Mouse (Mus musculus): ENCODE data around the gene Hoxc12. TPM values are rescaled to one million over a fixed set of nuclear protein-coding genes. Genes with fewer than 3 reads are reported as not detected.

Gene Hoxc12
- total RNA-seq, 2 experiments from 2014 or later, result not detected

DNA sequence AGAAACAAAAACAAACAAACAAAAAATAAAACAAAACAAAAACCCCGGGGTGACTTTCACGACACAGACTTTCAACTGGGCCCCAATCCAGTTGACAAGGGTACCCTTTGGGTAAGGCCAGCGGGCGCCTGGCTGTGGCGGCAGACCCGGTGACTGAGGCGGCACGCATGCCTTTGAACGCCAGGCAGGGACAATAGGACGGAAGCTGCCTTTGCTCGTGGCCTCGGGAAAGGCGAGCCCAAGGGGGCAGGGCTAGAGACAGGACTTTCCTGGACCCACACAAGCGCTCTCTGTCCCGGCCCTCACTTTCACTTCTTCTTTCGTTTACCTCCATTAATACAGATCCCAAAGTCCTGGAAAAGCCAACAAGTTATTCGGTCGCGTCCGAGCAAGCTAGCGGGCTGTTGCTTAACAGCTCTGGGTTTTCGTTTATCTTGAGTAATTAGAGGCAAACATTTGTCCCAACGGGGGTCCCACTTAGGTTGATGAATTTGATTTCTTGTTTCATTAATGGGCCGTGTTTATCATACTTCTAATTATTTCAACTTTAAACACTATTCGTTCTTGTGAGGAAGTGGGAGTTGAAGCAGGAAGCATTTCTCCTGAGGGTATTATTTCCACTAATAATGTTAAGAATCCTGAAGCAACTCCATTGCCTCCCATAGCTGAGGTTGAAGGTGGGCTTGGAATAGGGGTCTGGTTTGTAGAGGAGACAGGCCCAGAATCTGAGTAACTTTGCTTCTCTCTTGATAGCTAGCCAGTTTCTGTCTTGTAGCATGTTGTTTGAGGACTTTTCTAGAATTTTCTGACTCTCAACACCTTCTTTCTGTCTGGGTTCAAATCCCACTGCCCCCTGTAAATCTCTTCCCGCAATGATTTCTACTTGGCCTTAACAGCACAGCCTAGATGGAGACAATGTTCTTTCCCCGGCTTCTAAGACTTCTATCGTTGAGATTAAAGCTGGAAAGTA is 27.4 kb downstream of the Hoxc12 start:
- no peak for DNase-seq (ENCODE audit: low spot score in 2 of 2)

DNA sequence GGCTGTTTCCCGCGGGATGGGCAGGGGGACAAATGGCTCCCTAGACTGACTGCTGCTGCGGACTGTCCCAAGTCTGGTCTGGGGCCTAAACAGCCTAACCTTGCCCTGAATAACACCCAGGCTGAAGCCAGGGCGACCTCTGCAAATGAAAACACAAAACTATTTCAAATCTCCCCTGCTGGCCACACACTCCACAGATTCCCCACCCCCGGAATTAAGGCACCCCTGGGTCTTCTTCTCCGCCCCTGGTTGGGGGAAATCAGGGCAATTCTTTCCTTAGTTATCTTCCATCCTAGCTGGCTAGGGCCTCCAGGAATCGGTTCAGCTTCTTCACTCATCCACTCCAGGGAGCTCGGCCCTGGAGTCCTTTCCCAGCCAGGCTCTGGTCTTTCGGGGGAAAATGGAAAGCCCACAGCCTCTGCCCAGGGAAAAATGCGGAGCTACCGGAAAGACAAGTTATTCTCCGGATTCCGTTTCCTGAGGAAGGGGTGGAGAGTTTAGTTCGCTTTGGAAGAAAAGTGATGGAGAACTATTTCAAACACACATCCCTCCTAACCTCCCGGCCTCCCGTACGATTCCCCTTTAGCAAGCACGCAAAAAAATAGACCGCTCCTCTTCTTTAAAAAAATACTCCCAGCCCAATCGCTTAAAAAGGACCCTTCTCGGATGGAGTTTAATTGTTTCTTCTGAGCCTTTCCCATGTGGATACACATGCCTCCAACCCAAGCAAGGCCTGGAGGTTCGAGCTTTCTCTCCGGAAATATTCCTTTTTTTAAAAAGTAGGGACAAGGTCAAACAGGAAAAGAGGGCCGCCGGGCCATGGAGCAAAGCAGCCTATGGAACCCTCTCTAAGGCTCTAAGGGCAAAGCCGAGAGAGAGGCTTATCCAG is 28.7 kb downstream of the Hoxc12 start:
- no peak for DNase-seq (ENCODE audit: low spot score in 2 of 2)

DNA sequence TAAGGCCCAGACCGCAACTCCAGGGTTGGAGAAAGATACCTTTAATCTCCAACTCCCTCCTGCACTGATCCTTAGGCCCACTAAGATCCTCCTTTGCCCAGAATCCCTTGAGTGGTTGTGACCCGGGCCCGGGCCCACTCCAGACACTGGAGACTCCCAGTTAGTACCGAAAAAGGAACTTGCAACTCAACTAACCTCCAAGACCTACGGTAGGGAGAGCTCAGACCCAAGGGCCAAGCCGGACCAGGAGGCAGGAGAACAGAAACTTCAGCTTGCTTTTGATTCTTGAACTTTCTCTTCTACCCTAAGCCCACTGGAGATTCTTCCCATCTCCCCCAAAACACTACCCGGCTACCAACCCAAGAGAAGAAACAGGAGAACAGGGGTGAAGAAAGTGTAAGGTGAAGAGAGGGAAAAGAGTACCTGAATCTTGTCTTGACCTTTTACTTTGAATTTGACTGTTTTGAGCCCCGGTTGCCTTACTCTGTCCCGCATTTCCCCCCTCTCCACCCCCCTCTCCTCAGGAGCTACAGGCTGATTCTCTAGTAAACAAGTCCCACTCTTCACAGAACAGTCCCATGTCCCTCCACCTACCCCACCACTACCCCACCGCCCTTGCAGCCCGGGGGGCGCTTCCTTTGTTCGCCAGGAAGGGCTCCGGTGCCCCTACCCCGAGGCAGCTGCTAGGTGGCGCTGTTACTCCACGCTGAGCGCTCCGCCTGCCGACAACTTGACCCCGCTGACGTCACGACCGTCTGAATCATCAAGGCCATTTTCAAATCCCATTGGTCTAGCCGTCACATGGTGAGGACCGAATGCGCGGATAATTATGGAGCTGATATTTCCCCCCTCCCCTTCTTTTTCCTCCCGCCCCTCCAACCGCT is 29.6 kb downstream of the Hoxc12 start:
- peak in 1 of 2 experiments; percentile 25 for DNase-seq (ENCODE audit: low spot score in 2 of 2)

DNA sequence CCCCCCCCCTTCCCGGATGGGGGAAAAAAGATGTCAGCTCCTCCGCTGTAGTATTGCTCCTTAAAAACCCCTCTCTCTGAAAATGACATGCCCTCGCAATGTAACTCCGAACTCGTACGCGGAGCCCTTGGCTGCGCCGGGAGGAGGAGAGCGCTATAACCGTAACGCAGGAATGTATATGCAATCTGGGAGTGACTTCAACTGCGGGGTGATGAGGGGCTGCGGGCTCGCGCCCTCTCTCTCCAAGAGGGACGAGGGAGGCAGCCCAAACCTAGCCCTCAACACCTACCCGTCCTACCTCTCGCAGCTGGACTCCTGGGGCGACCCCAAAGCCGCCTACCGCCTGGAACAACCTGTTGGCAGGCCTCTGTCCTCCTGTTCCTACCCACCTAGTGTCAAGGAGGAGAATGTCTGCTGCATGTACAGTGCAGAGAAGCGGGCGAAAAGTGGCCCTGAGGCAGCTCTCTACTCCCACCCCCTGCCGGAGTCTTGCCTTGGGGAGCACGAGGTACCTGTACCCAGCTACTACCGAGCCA is 30.3 kb downstream of the Hoxc12 start, which contains the start of gene Hoxc10:
Gene Hoxc10 (plus strand): TSS at position 21 of the 536 bp plus-strand sequence.
- no peak for DNase-seq (ENCODE audit: low spot score in 2 of 2)

DNA sequence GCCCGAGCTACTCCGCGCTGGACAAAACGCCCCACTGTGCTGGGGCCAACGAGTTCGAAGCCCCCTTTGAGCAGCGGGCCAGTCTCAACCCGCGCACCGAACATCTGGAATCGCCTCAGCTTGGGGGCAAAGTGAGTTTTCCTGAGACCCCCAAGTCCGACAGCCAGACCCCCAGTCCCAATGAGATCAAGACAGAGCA is 30.7 kb downstream of the Hoxc12 start, which contains the start of gene Hoxc5:
Gene Hoxc5 (plus strand): TSS at position 132 of the 199 bp plus-strand sequence.
- no peak for DNase-seq (ENCODE audit: low spot score in 2 of 2)

DNA sequence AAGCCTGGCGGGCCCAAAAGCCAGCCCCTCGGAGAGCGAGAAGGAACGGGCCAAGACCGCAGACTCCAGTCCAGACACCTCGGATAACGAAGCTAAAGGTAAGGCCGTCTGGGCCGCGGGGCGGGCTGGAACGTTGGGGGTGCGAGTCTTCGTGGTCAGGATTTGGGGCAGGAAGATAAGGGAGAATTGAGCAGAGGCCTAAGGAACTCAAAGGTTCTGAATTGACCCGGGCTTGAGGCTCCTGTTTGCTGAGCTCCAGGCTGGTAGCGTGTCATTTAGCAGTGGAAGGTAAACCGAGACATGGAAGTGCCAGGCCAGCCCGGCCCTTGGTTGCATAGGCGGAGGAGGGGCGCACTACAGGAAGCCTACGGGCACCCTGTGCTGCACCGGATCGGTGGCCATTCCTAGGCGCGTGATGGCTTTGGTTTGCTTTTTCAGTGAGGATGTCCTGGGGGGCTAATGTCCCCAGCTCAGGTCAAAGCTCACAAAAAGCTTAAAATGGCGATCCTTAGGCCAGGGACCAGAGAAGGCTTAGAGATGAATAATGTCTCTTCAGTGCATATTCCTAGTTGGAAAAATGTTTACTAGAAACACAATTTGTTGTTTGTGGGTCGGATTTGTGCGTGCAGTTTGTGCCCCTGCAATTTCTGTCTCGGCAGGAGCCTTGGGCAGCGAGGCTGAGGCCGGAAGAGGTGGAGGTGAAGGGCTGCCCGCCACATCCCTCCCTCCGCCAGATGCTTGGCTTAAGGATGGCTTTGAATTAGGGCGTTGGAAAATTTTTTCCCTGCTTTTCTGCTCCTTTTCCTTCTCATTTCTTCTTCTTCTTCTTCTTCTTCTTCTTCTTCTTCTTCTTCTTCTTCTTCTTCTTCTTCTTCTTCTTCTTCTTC is 31.2 kb downstream of the Hoxc12 start:
- no peak for DNase-seq (ENCODE audit: low spot score in 2 of 2)

DNA sequence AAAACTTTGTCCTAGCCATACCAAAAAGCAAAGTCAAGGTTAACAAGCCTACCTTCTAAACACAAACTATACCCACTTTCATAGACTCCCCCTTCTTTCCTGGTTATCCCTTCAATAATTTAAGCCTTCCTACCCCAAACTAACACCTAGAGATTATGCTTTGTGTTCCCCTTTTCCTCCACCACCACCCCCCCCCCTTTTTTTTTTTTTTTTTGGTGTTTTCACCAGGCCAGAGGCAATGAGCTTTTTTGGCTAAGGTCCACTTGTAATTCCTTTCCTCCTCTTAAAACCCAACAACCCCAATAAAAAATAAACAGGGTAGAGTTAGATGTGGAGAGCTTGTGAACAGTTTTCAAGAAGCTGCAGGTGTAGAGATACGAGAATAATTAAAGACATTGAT is 32.7 kb downstream of the Hoxc12 start:
- DNase-seq (ENCODE audit: low spot score in 2 of 2), result no peak

DNA sequence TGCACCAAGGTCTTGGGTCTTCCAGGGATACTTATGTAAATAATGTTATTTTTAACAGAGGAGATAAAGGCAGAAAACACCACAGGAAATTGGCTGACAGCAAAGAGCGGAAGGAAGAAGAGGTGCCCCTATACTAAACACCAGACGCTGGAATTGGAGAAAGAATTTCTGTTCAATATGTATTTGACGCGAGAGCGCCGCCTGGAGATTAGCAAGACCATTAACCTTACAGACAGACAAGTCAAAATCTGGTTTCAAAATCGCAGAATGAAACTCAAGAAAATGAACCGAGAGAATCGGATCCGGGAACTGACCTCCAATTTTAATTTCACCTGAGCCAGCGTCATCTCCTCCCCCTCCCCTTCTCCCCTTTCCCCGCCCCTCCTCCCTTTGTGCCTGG is 34.2 kb downstream of the Hoxc12 start:
- peak in 1 of 2 experiments; percentile 26 for DNase-seq (ENCODE audit: low spot score in 2 of 2)

DNA sequence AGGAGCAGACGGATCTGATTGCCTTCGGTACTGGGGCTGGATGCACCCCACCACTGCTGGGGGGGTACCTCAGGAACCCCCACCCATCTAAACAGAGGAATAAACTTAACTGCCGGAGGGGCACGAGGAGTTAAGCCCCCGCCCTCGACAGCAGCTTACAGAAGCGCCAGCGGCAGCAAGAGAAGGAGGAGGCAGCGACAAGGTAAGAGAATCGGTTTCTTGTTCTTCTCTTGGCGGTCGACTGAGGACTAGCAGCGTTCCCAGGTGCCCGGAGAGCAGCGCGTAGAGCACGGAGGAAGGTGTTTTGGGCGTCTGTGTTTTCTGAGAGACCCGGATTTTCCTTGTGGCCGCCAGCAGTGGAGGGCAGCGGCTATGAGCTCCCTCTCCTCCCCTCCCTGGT is 35.7 kb downstream of the Hoxc12 start:
- no peak for DNase-seq (ENCODE audit: low spot score in 2 of 2)

DNA sequence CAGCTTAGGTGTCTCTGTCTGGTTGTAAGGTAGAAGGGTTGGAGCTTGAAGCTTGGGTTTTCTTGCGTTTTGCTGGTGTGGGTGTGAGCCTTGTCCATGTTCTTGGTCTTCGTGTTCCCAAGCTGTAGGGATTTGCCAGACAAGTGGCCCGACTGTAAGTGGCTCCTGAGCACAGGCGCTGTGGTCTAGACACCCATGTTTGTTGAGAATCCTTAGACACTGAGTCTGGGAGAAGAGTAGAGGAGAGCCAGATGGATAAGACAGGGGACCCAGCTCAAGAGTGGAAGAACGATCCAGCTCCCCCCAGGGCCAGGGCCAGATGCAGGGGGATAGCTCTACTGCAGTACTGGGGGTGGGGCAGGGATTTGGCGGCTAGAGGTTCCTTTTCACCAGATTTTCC is 36.2 kb downstream of the Hoxc12 start:
- DNase-seq (ENCODE audit: low spot score in 2 of 2), result no peak

DNA sequence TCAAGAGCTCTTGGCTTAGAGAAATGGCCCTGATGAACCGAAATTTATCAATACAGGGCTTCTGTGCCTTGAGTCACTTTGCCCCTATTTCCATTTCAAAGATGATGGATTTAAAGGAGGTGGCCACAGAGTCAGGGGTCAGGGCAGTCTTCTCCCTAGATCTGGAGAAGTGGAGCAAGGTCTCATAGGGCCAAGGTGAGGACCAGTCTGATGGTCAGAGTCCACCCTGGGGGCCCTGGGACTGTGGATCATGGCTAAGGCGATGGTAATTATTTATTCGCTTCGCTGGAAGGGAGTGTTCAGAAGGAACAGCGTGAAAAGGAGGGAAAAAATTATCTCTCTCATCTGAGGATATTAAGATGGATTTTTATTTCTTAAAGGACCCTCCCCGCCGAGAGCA is 38.5 kb downstream of the Hoxc12 start:
- no peak for DNase-seq (ENCODE audit: low spot score in 2 of 2)

DNA sequence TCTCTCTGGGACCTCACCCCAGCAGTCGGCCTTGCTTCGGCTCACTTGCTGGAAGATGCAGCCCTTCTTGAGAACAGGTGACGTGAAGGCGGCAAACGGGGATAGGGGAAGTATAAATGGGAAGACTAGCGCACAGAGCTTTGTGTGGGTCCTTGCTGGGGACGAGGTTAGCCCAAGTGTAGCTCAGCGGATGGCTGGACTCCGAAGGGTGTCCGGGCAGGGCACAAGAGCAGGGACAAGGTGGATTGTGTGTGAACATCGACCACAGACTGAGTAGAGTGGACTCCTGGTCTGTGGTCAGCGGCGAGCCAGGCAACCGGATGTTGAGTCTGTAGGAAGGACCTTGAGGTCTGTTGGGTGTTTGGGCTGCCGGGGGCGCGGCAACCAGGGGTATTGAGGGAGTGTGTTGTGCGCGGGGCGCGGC is 39.1 kb downstream of the Hoxc12 start:
- DNase-seq (ENCODE audit: low spot score in 2 of 2), result no peak

DNA sequence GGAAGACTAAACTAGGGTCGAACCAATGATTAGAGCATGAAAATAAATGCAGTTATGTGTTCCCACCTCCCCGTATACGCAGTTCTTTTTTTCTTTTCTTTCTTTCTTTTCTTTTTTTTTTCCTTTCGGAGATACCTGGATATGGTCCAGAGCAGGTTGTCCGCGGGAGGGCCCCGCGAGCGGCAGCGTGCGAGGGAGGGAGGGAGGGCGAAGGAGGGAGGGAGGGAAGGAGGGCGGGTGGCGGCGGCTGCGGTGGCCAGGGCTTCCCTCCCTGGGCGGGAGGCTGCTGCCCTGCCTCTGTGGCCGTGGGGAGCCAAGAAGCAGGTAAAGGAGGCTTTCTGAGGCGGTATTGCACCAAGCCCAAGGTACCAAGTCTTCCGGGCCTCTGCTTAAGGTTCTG is 39.6 kb downstream of the Hoxc12 start, which contains the start of gene Hoxc9:
Gene Hoxc9 (plus strand): TSS at position 269 of the 400 bp plus-strand sequence.
- no peak for DNase-seq (ENCODE audit: low spot score in 2 of 2)

DNA sequence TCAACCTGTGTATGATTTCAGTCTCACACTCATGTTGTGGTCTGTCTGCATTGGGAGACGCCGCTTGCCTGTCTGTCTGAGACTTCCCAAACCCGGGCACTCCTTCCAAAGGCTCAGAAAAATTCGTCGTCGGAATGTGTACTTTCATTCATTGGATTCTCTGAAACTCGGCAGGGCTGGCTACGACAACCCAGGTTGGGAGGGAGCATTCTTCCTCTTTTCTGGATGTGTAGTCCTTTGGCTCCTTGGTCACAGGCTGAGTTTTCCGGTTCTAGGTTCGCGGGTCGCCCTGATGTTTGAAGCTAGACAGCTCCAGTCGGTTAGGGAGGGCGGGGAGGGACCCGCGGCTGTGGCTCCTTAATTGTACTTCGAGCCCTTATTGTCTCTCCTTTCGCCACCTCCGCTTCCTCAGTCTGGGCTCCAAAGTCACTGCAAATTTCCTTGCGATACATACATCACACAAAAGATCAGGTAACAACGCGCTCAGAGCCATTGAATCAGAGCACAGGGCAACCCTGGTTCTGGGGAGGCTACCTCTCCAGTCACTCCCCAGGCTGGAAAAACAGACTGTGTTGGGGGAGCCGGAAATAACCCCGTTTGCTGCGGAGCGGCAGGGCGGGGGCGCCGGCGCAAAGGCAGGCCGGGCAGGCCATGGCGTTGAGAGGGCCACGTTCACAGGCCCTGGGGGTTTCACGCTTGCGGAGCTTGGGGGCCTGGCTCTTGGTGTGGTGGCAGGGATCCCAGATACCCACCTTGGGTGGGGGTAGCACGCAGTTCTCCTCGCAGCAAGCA is 40.3 kb downstream of the Hoxc12 start:
- DNase-seq (ENCODE audit: low spot score in 2 of 2), result no peak

DNA sequence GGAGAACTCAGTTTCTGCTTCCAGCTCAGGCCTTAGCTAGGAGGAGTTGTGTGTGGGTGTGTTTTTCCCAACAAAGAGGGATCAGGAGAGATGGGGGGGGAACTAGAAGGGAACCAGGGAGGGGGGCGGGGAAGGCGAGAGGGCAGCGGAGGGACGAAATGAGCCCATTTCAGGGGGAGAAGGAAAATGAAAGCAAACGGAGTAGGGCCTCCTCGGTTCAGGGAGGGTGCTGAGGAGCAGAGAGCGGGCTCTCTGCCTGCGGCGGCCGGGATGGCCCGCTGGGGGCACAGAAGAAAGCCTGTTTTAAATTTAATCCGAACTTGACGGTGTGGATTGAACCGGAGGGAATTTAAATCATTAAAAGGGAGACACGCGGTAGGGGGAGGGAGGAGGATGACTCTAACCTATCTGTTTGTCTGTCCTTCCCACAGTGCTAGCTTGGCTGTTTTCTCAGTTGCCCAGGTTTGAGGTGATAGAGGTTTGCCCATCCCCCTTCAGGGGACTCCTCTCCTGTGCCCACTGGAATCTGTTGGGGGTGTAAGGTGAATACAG is 40.9 kb downstream of the Hoxc12 start:
- DNase-seq (ENCODE audit: low spot score in 2 of 2), result no peak

DNA sequence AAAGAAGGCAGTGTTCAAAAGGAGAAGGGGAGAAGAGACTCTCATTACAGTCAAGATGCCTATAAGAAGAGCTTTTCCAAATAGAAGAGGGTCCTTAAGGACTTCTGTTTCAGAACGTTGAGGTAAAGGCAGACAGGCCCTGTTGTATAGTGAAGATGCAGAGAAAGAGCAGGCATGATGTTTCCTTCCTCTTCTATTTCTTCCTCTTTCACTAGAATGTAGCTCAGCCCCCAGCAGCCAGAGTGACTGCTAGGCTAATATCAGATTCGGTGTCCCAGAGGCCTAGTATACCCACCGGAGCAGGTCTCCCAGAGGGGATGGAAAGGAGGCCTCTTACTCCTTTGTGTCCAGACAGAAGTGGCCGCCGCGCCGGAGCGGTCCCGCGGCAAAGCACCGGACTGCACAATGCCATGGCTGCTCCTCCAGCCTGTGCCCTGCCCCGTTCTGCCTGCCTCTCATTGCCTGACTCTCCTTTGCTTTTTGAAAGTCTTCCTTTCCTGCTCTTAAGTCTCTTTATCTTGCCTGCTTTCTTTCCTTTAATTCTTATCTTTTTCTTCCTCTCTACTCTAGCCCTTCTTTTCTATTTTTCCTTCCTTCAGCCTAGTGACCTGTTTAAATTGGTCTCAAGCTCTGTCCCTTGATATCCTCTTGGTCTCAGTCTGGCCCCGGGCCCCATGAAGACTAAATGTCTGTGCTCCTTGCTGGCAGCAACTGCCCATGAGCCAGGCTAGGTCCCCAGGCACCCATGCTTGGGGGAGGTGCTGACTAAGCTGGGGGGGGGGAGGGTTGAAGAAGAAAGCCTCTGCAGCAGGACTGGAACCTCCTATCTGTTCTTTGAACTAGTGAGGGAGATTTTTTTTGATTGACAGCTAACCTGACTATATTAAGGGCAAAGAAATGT is 42.3 kb downstream of the Hoxc12 start:
- no peak for DNase-seq (ENCODE audit: low spot score in 2 of 2)

DNA sequence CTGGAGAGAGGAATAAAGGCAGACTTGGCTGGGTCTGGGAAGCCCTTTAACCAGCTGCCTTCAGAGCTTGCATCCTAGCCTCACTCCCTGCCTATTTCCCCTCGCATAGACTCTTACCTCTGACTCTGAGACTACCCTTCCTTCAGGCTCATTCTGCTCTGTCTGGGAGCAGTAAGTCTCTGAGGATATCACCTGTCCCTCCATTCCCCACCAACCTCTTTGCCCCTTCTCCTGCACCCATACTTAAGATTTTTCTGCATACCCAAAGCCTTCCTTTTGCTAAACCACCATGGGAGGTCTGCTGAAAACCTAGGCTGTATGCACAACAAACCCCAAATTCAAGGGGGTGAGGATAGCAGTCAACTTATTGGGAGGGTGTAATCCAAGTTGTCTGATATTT is 43.4 kb downstream of the Hoxc12 start:
- DNase-seq (ENCODE audit: low spot score in 2 of 2), result no peak

DNA sequence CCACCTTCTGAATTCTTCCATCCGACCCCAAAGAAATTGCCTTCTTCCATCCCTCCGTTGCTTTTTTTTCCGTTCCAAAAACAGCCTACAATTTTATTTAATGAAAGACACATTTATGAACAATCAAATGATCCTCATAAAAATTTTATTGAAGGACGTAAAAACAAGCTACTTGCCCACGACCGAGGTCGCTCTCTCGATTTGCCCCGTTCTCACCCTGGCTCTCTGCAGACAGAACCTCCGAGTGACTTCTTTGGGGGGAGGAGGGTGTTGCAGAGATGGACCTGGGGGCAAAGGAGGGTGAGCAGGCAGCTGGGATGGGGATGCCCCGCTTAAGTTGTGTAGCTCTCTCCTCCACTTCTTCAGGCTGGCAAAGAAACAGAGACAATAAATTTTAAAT is 43.8 kb downstream of the Hoxc12 start:
- DNase-seq (ENCODE audit: low spot score in 2 of 2), result no peak

All from layer of hippocampus, postnatal 14 days (tissue).